In genomic region chr13:44774351-44774750, GRCm38 (mm10) we compare ENCODE assay signal across 25 mouse cellular contexts. TPM values are rescaled to one million over a fixed set of nuclear protein-coding genes. Genes with fewer than 3 reads are reported as not detected.
A peak's percentile ranks its signal among the peaks of the same experiment; 100 is the strongest.
DNase-seq lines count a peak whose midpoint lies in the region; ATAC-seq and TF ChIP-seq lines count a peak whose summit lies in the region.
"Had no signal": no experiment of that assay in that cellular context is flagged by ENCODE, and none has a peak within 500 bp of the region (broad histone marks: within the 10 kb centered on the region; RNA-seq: fewer than 3 reads in every experiment).

No protein-coding gene starts in this region.

- peak; percentile 4 for DNase-seq in heart, adult 11 months
- no peak for DNase-seq in heart, adult 18-20 months
- peak; percentile 32 for DNase-seq in MEL (ENCODE audit: low read depth, low spot score)
- DNase-seq in spleen, adult 18-20 months: no peak
- DNase-seq in adrenal gland, adult 18-20 months (ENCODE audit: low spot score in 2 of 2): no peak
- DNase-seq: adrenal gland, adult 2 months; adrenal gland, postnatal 10 days; adrenal gland, postnatal 25 days; B cell, adult 2 months; cerebellum, adult 11-12 months; cerebellum, adult 2 months; cerebellum, adult 9-10 months; cerebellum, postnatal 10 days; cerebellum, postnatal 25 days; forebrain, postnatal 0 days had no signal

- H3K27ac ChIP-seq in MEL (ENCODE audit: control insufficient read depth, low read depth, low read length): no peak overlapping the region
- H3K27ac ChIP-seq: embryonic facial prominence, embryonic 10.5 days; embryonic facial prominence, embryonic 12.5 days; forebrain, embryonic 13.5 days; forebrain, embryonic 15.5 days had no signal

- peaks cover 0 to 9% of the 10 kb centered on the region in 2 experiments; a peak in 2 of 4 replicates for H3K4me1 ChIP-seq in MEL (ENCODE audit: control insufficient read depth in 1 of 2, insufficient read depth in 2 of 2, low read length in 2 of 2)
- H3K4me1 ChIP-seq: embryonic facial prominence, embryonic 10.5 days; embryonic facial prominence, embryonic 12.5 days had no signal

- no peak for TF ChIP-seq CTCF in MEL (IDR thresholded peaks at IDR 0.05 in 2 of 3, conservative IDR thresholded peaks at IDR 0.05 in 1 of 3; ENCODE audit: control insufficient read depth in 1 of 3, insufficient read depth in 1 of 3, low read depth in 2 of 3, low read length in 3 of 3, poor library complexity in 1 of 3, severe bottlenecking in 1 of 3)

- no peak for TF ChIP-seq POLR2A in MEL (IDR thresholded peaks at IDR 0.05; ENCODE audit: control insufficient read depth in 1 of 2, insufficient read depth in 1 of 2, low read depth in 1 of 2, low read length in 2 of 2, poor library complexity in 1 of 2)

- no peak overlapping the region for H3K4me3 ChIP-seq in MEL (ENCODE audit: control insufficient read depth in 1 of 2, insufficient read depth in 1 of 2, low read depth in 2 of 2, low read length in 2 of 2)
- H3K4me3 ChIP-seq: embryonic facial prominence, embryonic 10.5 days; embryonic facial prominence, embryonic 12.5 days; forebrain, embryonic 13.5 days; forebrain, embryonic 15.5 days had no signal

- peaks cover 0 to 6% of the 10 kb centered on the region in 2 experiments; a peak in 2 of 4 replicates for H3K36me3 ChIP-seq in MEL (ENCODE audit: control insufficient read depth in 1 of 2, insufficient read depth in 2 of 2, low read length in 2 of 2)
- H3K36me3 ChIP-seq: embryonic facial prominence, embryonic 12.5 days had no signal

- no peaks in the 10 kb centered on the region for H3K27me3 ChIP-seq in MEL (ENCODE audit: control insufficient read depth in 1 of 2, insufficient read depth in 2 of 2, low read length in 2 of 2)
- H3K27me3 ChIP-seq: CH12.LX; embryonic facial prominence, embryonic 12.5 days; forebrain, embryonic 13.5 days; forebrain, embryonic 15.5 days; Patski had no signal

- peak; percentile 46; the same call in 1 of the 2 replicates for ATAC-seq in megakaryocyte progenitor cell, adult 5-6 weeks (replicated peaks; ENCODE audit: poor library complexity)
- ATAC-seq: activated CD4-positive, CD25-positive, alpha-beta regulatory T cell, adult 4 months; CD4-positive, CD25-positive, alpha-beta regulatory T cell, adult 4 months; forebrain, embryonic 13.5 days; forebrain, embryonic 15.5 days; forebrain, postnatal 0 days; Patski had no signal

- no peak overlapping the region for H3K9ac ChIP-seq in MEL (ENCODE audit: control insufficient read depth, low read depth, low read length, poor library complexity, severe bottlenecking)
- H3K9ac ChIP-seq: embryonic facial prominence, embryonic 12.5 days; forebrain, embryonic 13.5 days; forebrain, embryonic 15.5 days; forebrain, postnatal 0 days had no signal

- H3K79me2 ChIP-seq in MEL (ENCODE audit: control insufficient read depth, insufficient read depth, low read length, poor library complexity): no peaks in the 10 kb centered on the region

- TF ChIP-seq EP300 in MEL (IDR thresholded peaks at IDR 0.05; ENCODE audit: low read depth in 1 of 2, low read length in 2 of 2): peak; percentile 48 to 52

- TF ChIP-seq RAD21 in MEL (IDR thresholded peaks at IDR 0.05; ENCODE audit: low read depth, low read length): no peak

- no peaks in the 10 kb centered on the region for H3K9me3 ChIP-seq in MEL (replicated peaks; ENCODE audit: insufficient read depth, low read length)
- H3K9me3 ChIP-seq: embryonic facial prominence, embryonic 10.5 days; embryonic facial prominence, embryonic 12.5 days; forebrain, embryonic 13.5 days; forebrain, embryonic 15.5 days; G1E had no signal

TF ChIP-seq in MEL, 35 proteins besides CTCF, POLR2A, EP300 and RAD21:
- TF ChIP-seq GATA1 (IDR thresholded peaks at IDR 0.05; ENCODE audit: low read depth, low read length) (peak; percentile 49; the same call in 1 of the 2 replicates), BHLHE40 (IDR thresholded peaks at IDR 0.05; ENCODE audit: borderline replicate concordance, low read depth, low read length) (0 out of 2 replicates have a peak, but pooled peaks have one; percentile 10), POLR2AphosphoS2 (IDR thresholded peaks at IDR 0.05; ENCODE audit: low read length) (no peak), ETS1 (IDR thresholded peaks at IDR 0.05; ENCODE audit: low read depth, low read length) (peak; percentile 64; the same call in 1 of the 2 replicates), ZMIZ1 (IDR thresholded peaks at IDR 0.05; ENCODE audit: low read depth, low read length) (no peak), ZNF384 (IDR thresholded peaks at IDR 0.05; ENCODE audit: low read depth, low read length) (no peak), ZKSCAN1 (IDR thresholded peaks at IDR 0.05; ENCODE audit: low read depth, low read length) (no peak), MAZ (IDR thresholded peaks at IDR 0.05; ENCODE audit: low read depth, low read length) (no peak), TAL1 (IDR thresholded peaks at IDR 0.05; ENCODE audit: low read length) (peak; percentile 27), NRF1 (IDR thresholded peaks at IDR 0.05; ENCODE audit: insufficient read depth, low read depth, low read length, poor library complexity, severe bottlenecking) (no peak), MAFK (IDR thresholded peaks at IDR 0.05; ENCODE audit: borderline replicate concordance, low read depth, low read length) (no peak), CHD2 (IDR thresholded peaks at IDR 0.05; ENCODE audit: low read length) (no peak), USF1 (IDR thresholded peaks at IDR 0.05; ENCODE audit: low read depth, low read length) (no peak), TCF12 (IDR thresholded peaks at IDR 0.05; ENCODE audit: low read depth, low read length) (peak; percentile 66), E2F4 (IDR thresholded peaks at IDR 0.05; ENCODE audit: borderline replicate concordance, low read depth, low read length) (no peak), POLR2AphosphoS5 (IDR thresholded peaks at IDR 0.05; ENCODE audit: borderline replicate concordance, low read depth, low read length) (no peak), MXI1 (IDR thresholded peaks at IDR 0.05; ENCODE audit: low read depth, low read length) (no peak; the same call in 1 of the 2 replicates), CHD1 (IDR thresholded peaks at IDR 0.05; ENCODE audit: low read depth, low read length) (no peak), MYC (IDR thresholded peaks at IDR 0.05; ENCODE audit: low read depth, low read length) (no peak)

RNA-seq across cellular contexts. Expression of gene Jarid2, which starts 45.1 kb away (rescaled TPM):
- total RNA-seq in heart, adult 18-20 months (2021): 10 to 100 TPM; 15.8 to 16.6 TPM
- 5.4 and 6.7 TPM in 2 replicates for total RNA-seq in MEL (2012; rRNA removed)
- polyA plus RNA-seq in MEL (2012; ENCODE audit: insufficient read depth in 1 of 2, insufficient read length in 2 of 2, low read depth in 1 of 2, low replicate concordance in 2 of 2, missing spikeins in 1 of 2): 10 to 100 TPM; 21.2 to 76.5 TPM
- 31.8 and 40.3 TPM in 2 replicates for total RNA-seq in megakaryocyte progenitor cell, adult 5-6 weeks (2015)
- 32.5 and 50.2 TPM in 2 replicates for total RNA-seq in megakaryocyte progenitor cell, adult 5-6 weeks (2017)
- 10 to 100 TPM; 17.7 to 51.9 TPM for total RNA-seq in adrenal gland, adult 18-20 months (2021)

Comparison
In these comparisons a context has a peak if more than half of its experiments do, and no peak if none do; other contexts are left out.
1. DNase-seq: peak in heart, adult 11 months (single experiment) and MEL (single experiment); none in heart, adult 18-20 months (0 of 2), spleen, adult 18-20 months (0 of 2) and adrenal gland, adult 18-20 months (0 of 2).